Mouse (Mus musculus) ES-Bruce4 (cell line): Measurements from ENCODE around the gene Dnajb12.

Source experiments
- CTCF ChIP-seq: IDR thresholded peaks from one replicate; pipeline ENCODE4 v1.8.1; 2011; ENCODE audit warnings: low read depth, low read length
- EP300 ChIP-seq: IDR thresholded peaks from 2 replicates; pipeline ENCODE4 v1.6.1; 2011; ENCODE audit warnings: low read depth, low read length; ENCODE audit not compliant: insufficient read depth
- POLR2A ChIP-seq: IDR thresholded peaks from one replicate; pipeline ENCODE4 v1.8.1; 2011; ENCODE audit warnings: low read length; ENCODE audit not compliant: insufficient read depth

- TF ChIP-seq CTCF (no peak), POLR2A (no peak), EP300 (no peak)
These were observed 5.2 kb downstream of the Dnajb12 start for GRCm38 (mm10) chr10:59884327-59885173.
